Mouse (Mus musculus) macrophage (primary cell): ENCODE measurements at regions not wholly inside any gene's neighbourhood (a gene's known extent, or its start where the extent isn't known, plus 50 kb on each side); places are given as distances from the start of the nearest gene placed in this dataset.
A peak's percentile ranks its signal among the peaks of the same experiment; 100 is the strongest.

Source experiments
- H3K27ac ChIP-seq: fragments of 350-480 bp; formaldehyde crosslinking; 2 replicates; pipeline ENCODE4 v1.9.0; 2021
- H3K36me3 ChIP-seq: fragments of 350-480 bp; formaldehyde crosslinking; 2 replicates; pipeline ENCODE4 v1.9.0; 2021; ENCODE audit errors: inconsistent target
- H3K4me3 ChIP-seq: fragments of 350-480 bp; formaldehyde crosslinking; 2 replicates; pipeline ENCODE4 v1.9.0; 2021; ENCODE audit errors: inconsistent target
- H3K79me2 ChIP-seq: fragments of 350-480 bp; formaldehyde crosslinking; 2 replicates; pipeline ENCODE4 v1.9.0; 2021; ENCODE audit errors: inconsistent target
- WGBS: methylation state at CpG from one replicate; pipeline ENCODE4 v1.1.7; 2026; ENCODE audit warnings: inconsistent platforms; ENCODE audit not compliant: missing documents; 5-methylcytosine and 5-hydroxymethylcytosine counted together

GRCm38 (mm10) chr3:107826241-107826760 lies 50.7 kb upstream of the Eps8l3 start:
- no peaks in the 10 kb centered on the region for H3K79me2 ChIP-seq
- no peak overlapping the region for H3K27ac ChIP-seq
- no peaks in the 10 kb centered on the region for H3K36me3 ChIP-seq
- H3K4me3 ChIP-seq, result no peak overlapping the region
- WGBS, result 87% methylated on average over 5 of the region's 5 CpGs

- H3K36me3 ChIP-seq, result no peaks in the 10 kb centered on the region
- H3K27ac ChIP-seq, result no peak overlapping the region
- no peaks in the 10 kb centered on the region for H3K79me2 ChIP-seq
- H3K4me3 ChIP-seq, result no peak overlapping the region
- WGBS, result 90% methylated on average over 10 of the region's 10 CpGs
Observed at GRCm38 (mm10) chr3:107825468-107825867, 51.6 kb upstream of the Eps8l3 start.

- Histone ChIP-seq H3K79me2 (no peaks in the 10 kb centered on the region), H3K4me3 (no peak overlapping the region), H3K36me3 (no peaks in the 10 kb centered on the region), H3K27ac (0 out of 2 replicates have a peak overlapping the region, but pooled peaks have one; percentile 8)
- WGBS, result 24% methylated on average over 10 of the region's 10 CpGs
Observed at GRCm38 (mm10) chr3:107824378-107824777, 52.7 kb upstream of the Eps8l3 start.

GRCm38 (mm10) chr3:107823655-107824266 lies 53.3 kb upstream of the Eps8l3 start:
- WGBS, result 93% methylated on average over 6 of the region's 6 CpGs
- Histone ChIP-seq H3K36me3 (no peaks in the 10 kb centered on the region), H3K4me3 (no peak overlapping the region), H3K27ac (0 out of 2 replicates have a peak overlapping the region, but pooled peaks have one; percentile 8), H3K79me2 (no peaks in the 10 kb centered on the region)

GRCm38 (mm10) chr3:107823177-107823576 lies 53.9 kb upstream of the Eps8l3 start:
- no peak overlapping the region for H3K27ac ChIP-seq
- no peaks in the 10 kb centered on the region for H3K79me2 ChIP-seq
- 88% methylated on average over 5 of the region's 5 CpGs for WGBS

GRCm38 (mm10) chr3:107822499-107822898 lies 54.5 kb upstream of the Eps8l3 start:
- Histone ChIP-seq H3K79me2 (no peaks in the 10 kb centered on the region), H3K4me3 (no peak overlapping the region), H3K36me3 (no peaks in the 10 kb centered on the region), H3K27ac (no peak overlapping the region)
- WGBS, result 71% methylated on average over 4 of the region's 4 CpGs

More at GRCm38 (mm10) chr3:107823177-107823576, 53.9 kb upstream of the Eps8l3 start:
- Histone ChIP-seq H3K36me3 (no peaks in the 10 kb centered on the region), H3K4me3 (no peak overlapping the region)

- Histone ChIP-seq H3K27ac (no peak overlapping the region), H3K36me3 (no peaks in the 10 kb centered on the region), H3K79me2 (no peaks in the 10 kb centered on the region), H3K4me3 (no peak overlapping the region)
- WGBS, result 55% methylated on average over 2 of the region's 2 CpGs
Observed at GRCm38 (mm10) chr3:107821952-107822351, 55.1 kb upstream of the Eps8l3 start.

GRCm38 (mm10) chr3:107819622-107820021 lies 57.4 kb upstream of the Eps8l3 start:
- H3K27ac ChIP-seq, result peak overlapping the region; percentile 52
- WGBS, result 72% methylated on average over 3 of the region's 3 CpGs

GRCm38 (mm10) chr3:107818616-107819495 lies 58.2 kb upstream of the Eps8l3 start:
- Histone ChIP-seq H3K27ac (peak overlapping the region; percentile 52), H3K36me3 (no peaks in the 10 kb centered on the region), H3K79me2 (no peaks in the 10 kb centered on the region), H3K4me3 (no peak overlapping the region)
- WGBS, result 9% methylated on average over 12 of the region's 12 CpGs

More at GRCm38 (mm10) chr3:107819622-107820021, 57.4 kb upstream of the Eps8l3 start:
- Histone ChIP-seq H3K79me2 (no peaks in the 10 kb centered on the region), H3K36me3 (no peaks in the 10 kb centered on the region), H3K4me3 (no peak overlapping the region)

- no peak overlapping the region for H3K4me3 ChIP-seq
- WGBS, result 49% methylated on average over 3 of the region's 3 CpGs
- H3K79me2 ChIP-seq, result no peaks in the 10 kb centered on the region
- no peaks in the 10 kb centered on the region for H3K36me3 ChIP-seq
- peak overlapping the region; percentile 49 for H3K27ac ChIP-seq
Observed at GRCm38 (mm10) chr3:107816031-107816430, 55.8 kb upstream of the Csf1 start.

- Histone ChIP-seq H3K79me2 (no peaks in the 10 kb centered on the region), H3K27ac (no peak overlapping the region), H3K36me3 (no peaks in the 10 kb centered on the region), H3K4me3 (no peak overlapping the region)
- WGBS, result 97% methylated on average over 4 of the region's 5 CpGs
Observed at GRCm38 (mm10) chr3:107814280-107814679, 54.0 kb upstream of the Csf1 start.

- 96% methylated on average over 4 of the region's 4 CpGs for WGBS
- Histone ChIP-seq H3K4me3 (no peak overlapping the region), H3K36me3 (no peaks in the 10 kb centered on the region), H3K79me2 (no peaks in the 10 kb centered on the region), H3K27ac (no peak overlapping the region)
Observed at GRCm38 (mm10) chr3:107812885-107813284, 52.6 kb upstream of the Csf1 start.

- Histone ChIP-seq H3K4me3 (no peak overlapping the region), H3K36me3 (no peaks in the 10 kb centered on the region), H3K79me2 (no peaks in the 10 kb centered on the region), H3K27ac (no peak overlapping the region)
- WGBS, result 100% methylated on average over 4 of the region's 4 CpGs
Observed at GRCm38 (mm10) chr3:107812341-107812740, 52.1 kb upstream of the Csf1 start.

- no peaks in the 10 kb centered on the region for H3K79me2 ChIP-seq
- 92% methylated on average over 9 of the region's 9 CpGs for WGBS
- no peaks in the 10 kb centered on the region for H3K36me3 ChIP-seq
- H3K4me3 ChIP-seq, result no peak overlapping the region
- H3K27ac ChIP-seq, result no peak overlapping the region
Observed at GRCm38 (mm10) chr3:107810452-107811050, 50.3 kb upstream of the Csf1 start.
